Mouse (Mus musculus) brain, adult 2 months (tissue): Measurements from ENCODE around the gene Eif3c.

Experiments used
- DNase-seq: peaks from one replicate; pipeline ENCODE4 v3.0.0; 2011; ENCODE audit warnings: low read depth, low spot score

The Eif3c gene

DNA sequence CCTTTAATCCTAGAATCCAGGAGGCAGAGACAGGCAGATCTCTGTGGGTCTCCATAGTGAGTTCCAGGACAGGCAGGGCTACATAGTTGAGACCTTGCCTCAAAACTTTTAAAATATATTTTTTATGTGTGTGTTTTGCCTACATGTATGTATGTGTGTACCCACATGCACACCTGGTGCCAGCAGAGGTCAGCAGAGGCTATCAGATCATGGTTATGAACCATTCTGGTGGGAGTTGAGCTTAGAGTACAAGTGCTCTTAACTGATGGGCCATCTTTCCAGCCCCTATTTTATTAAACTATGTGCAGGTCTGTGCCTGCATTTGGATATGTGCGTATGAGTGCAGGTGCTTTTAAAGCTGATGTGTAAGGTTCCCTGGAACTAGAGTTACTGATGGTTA is 11.4 kb downstream of the Eif3c start:
- no peak for DNase-seq

DNA sequence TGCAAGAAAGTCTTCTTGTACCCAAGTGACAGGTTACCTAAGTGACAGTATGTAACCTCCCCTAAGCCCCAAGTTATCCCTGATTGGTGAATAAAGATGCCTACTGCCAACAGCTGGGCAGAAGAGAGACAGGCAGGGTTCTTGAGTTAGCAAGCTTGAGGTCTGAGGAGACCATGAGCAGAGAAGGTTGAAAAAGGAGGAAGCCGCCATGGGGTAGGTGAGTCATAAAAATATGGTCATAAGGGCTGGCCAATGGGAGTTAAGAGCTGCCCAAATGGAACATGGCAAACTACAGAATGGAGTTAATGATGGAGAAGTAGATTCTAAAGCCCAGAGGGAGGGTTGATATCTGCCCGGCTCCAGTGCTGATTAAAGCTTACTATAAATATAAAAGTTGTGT is 20.6 kb downstream of the Eif3c start:
- no peak for DNase-seq

DNA sequence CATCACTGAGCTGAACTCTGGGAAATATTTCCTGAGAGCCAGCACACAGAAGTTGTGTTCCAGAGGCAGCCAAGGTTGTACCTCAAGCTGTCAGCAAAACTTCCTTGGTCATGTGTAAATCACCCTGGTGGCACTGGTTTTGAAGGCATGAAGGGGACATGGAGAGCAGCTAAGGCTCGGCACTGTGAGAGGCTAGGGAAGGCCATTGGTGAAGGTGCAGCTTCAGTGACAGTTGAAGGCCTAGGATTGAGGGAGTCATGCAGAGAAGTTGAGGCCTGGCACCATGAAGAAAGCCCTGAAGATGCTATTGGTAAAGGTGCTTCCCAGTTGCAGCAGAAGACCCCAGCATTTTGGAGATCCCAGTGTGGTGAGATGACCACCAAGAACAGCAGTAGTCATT is 24.6 kb downstream of the Eif3c start:
- no peak for DNase-seq

DNA sequence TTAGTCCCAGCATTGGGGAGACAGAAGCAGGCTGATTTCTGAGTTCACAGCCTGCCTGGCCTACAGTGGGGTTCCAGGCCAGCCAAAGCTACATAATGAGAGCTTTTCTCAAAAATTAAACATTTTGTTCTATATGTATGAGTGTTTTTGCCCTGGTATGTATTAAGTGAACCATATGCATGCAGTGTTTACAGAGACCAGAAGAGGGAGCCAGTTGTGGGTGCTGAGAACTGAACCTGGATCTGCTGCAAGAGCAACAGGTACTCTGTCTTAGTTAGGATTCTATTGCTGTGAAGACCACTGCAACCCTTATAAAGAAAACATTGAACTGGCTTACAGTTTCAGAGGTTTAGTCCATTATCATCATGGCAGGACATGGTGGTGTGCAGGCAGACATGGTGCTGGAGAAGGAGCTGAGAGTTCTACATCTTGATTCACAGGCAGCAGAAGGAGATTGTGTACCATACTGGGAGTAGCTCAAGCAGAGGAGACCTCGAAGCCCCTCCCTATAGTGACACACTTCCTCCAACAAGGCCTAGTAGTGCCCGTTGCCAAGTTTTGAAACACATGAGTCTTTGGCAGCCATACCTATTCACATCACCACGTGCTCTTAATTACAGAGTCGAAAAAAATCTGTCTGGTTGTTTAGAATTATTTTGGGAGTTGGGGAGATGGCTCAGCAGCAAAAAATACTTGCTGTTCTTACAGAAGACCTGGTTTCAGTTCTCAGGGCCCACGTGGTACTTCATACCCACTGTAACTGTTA is 28.2 kb downstream of the Eif3c start:
- DNase-seq, result peak; percentile 46

DNA sequence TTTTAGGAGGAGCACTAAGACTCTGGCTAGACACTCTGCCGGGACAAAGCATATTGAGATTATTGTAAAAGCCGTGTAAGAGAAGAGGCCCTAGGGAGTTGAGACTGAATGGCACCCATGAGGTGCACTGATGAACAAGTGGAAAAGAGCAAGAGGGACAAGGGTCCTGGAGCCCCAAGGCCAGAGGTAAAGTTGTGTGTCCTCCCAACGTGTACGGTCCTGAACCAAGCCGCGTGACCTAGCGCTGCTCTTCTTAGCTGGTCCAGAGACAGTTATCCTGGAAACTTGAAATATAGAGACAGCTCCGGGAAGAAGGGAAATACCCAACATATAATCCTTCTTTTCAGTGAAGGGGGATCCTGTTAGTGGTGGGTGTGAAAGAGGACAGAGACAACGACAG is 29.7 kb downstream of the Eif3c start:
- no peak for DNase-seq

DNA sequence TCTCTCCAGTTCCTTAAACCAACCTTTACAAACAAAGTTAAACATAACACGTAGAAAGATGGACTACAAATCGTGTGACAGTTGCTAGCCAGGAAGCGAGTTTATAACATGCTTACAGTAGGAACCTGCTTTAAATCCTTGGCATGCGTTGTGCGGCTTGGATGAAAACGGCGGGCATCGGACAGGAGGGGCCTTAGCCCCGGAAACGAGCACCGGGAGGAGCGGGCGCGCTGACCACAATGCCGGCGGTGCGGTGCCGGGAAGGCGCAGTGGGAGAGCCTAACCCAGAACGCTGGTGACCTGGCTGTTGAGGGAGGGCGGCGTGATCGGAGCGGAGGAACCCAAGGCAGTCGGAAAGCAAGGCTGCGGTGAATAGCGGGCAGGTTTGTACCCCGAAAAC is 30.4 kb downstream of the Eif3c start:
- DNase-seq, result peak; percentile 7

DNA sequence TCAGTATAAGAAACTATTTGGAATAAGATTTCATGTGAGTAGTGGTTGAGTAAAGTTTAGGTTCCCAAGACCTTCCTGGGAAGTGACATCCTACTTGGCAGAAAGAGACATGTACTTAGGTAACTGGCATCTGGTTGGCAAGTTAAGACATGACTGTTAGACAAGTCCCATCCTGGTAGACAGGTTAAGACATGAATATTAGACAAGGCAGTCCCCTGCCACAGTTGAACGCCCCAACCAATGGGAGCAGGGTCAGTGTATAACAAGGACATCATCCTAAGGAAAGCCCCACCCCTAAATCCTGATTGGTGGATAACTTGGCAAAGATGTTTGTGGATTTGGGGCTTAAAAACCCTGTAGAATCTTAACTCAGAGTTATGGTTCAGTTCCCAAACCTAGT is 32.8 kb downstream of the Eif3c start:
- no peak for DNase-seq

DNA sequence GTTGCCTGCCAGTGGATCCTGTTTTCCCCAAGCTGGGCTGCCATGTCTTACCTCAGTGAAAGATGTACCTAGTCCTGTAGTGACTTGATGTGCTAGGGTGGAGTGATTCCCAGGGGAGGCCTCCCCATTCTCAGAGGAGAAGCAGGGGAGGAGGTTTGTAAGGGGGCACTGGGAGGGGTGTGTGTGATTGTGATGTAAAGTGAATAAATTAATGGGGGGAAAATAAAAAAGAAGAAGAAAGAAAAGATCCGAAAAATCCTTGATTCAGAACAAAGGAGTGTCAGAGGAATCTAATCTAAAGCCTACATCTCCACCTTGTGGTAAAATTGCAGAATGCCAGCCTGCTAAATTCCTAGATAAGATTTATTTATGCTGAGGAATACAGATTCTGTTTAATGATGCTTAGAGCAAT is 38.0 kb downstream of the Eif3c start:
- peak; percentile 81 for DNase-seq

DNA sequence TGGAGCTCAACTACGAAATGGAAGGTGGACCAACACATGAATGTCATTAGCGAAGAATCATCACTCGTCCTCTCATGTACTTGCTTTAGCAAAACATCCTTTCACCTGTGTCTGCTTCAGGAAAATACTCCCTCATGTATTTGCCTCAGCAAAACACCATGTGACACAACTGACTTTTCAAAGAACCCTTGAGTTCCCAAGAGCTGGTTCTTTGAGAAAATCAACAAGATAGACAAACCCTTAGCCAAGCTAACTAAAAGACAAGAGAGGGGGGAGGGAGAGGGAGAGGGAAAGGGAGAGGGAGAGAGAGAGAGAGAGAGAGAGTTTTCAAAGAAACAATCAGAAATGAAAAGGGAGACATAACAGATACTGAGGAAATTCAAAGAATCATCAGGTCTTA is 42.9 kb downstream of the Eif3c start:
- DNase-seq, result no peak

DNA sequence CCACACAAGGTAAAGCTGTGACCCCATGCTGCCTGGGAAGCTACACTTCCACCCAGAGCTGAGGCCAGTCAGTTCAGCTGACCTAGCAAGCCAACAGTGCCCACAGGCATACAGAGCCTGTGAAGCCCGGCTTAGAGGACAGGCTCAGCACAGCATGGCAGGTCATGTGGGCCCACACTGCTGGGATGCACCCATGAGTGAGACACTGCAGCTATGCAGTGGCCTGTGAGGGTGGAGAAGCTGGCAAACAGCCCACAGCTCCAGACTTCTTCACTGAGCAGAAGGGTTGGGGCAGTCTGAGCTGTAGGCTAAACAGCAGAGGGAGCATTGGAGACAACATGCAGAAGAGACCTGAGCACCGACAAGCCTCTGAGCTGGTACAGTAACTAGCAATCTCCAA is 46.7 kb downstream of the Eif3c start:
- peak; percentile 67 for DNase-seq

DNA sequence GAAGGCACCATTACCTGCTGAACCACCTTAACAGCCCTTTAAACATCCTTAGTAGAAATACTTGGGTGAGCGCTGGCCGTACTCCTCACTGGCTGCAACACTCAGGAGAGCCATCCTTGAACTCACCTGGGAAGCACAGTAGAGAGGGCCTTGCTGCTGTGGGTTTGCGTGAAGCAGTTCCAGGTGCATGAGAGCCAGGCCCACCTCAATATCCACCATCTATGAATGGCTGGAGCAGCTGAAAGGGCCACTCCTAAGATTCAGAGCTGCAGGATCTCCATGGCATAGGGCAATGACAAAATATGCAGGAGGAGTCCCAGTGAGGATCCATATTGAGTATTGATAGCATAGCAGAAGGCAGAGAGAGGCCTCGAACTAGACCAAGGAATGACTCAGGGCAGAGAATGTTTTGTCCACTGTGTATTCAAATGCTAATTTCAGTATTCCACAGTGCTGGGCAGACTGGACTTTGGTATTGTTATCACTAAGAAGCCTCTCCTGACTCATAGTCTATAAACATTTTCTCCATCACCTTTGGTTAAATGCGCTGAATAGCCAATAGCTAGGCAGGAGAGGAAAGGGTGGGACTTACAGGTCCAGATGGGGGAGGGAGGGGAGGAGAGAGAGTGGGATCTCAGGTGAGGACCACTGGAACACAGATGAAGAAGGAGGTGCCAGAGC is 47.8 kb downstream of the Eif3c start:
- DNase-seq, result no peak

DNA sequence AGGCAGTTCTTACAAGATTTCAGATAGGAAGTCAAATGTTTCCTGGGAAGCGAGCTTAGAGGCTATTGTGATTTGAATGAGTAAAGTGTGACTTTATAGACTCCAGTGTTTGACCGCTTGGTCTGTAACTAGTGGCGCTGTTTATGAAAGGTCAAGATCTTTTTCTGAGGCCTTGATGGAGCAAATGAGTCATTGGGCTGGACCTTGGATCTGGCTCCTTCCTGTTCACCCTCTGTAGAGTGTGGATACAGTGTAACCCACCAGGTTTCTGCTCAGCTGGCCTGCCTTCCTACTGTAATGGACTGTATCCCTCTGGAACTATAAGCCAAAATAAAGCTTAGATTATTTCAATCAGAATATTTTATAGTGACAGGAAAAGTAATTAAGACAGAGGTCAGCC is 54.9 kb downstream of the Eif3c start:
- DNase-seq, result no peak

DNA sequence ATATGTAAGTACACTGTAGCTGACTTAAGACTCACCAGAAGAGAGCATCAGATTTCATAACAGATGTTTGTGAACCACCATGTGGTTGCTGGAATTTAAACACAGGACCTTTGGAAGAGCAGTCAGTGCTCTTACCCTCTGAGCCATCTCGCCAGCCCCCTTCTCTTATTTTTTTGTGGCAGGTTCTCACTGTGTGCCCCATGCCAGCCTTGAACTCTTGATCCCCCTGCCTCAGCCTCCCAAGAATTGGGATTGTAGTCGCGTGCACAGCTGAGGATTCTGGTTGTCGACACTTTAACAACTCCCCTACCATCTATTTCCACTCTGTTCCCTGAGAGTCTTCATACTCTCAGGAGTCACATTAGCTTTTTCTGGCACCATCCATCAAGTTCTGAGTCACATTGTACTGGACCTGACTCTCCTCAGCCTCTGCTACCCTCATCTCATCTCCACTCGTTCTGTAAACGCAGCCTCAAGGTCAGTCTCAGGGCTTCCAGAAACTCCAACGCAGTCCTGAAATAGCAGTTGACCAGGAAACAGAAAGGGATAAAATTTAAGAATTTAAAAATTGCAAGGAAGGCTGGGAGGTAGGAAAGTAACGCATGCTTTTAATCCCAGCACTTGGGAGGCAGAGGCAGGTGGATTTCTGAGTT is 59.0 kb downstream of the Eif3c start:
- DNase-seq, result no peak

DNA sequence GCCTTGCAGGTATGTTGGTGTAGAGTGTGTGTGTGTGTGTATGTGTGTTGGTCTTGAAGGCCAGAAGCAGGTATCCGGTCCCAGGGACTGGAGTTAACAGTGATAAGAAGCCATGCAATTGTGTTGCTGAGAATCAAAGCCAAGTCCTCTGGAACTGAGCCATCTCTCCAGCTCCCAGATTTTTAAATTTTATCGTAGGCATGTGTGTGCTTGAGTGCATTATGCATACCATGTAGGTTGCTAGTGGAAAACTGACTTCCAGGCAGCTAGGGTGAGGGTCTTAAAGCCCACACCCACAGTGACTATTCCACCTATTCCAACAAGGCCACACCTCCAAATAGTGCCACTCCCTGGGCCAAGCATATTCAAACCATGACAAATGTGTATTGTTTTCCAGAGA is 61.3 kb downstream of the Eif3c start:
- DNase-seq, result no peak

DNA sequence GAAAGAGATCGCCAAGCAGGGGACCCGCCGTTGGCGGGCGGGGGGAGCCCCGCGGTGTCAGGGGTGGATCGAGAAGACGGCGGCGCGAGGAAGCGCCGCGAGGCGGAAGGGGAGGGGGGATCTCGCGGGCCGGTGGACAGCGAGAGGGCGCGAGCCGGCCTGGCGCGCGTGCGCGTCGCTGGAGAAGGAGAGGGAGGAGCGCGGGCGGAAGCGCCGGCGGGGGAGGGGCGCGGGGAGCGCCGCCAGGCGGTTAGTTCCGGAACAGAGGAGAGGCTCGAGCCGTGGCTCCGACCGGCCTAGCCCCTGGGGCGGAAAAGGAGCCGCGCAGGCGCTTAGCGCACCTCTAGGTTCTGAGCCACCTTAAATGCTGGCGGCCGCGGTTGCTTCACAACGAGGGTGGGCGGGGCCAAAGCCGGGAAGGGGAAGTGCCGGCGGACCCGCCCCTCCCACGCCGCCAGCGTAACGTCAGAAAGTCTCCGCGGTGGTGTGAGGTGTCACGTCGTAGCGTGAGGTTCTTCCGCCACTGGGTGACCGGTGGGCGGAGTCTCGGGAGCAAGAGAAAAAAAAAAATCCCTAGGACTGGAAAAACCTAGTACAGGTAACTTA is 62.8 kb downstream of the Eif3c start, which contains the start of gene Atxn2l:
Gene Atxn2l (minus strand): TSS at position 165 of the 606 bp plus-strand sequence.
- DNase-seq, result peak; percentile 100

DNA sequence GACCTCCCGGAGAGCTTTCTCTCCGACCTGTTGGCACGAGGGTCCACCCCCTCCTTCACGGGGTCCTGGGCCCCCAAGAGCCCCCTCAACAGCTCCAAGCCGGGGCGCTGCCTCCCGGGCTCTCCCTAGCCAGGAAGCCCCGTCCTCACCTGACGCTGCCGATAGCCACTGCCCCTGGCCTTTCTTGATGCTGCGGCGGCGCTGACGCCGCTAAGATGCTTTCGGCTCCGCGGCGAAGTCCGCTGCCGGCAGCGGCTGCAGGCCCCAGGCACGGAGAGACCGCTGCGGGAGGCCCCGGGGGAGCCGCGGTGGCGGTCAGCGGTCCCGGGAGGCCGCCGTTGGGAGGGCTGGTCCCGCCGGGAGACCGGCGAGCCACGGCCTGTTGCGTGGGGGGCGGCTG is 63.5 kb downstream of the Eif3c start:
- DNase-seq, result no peak

DNA sequence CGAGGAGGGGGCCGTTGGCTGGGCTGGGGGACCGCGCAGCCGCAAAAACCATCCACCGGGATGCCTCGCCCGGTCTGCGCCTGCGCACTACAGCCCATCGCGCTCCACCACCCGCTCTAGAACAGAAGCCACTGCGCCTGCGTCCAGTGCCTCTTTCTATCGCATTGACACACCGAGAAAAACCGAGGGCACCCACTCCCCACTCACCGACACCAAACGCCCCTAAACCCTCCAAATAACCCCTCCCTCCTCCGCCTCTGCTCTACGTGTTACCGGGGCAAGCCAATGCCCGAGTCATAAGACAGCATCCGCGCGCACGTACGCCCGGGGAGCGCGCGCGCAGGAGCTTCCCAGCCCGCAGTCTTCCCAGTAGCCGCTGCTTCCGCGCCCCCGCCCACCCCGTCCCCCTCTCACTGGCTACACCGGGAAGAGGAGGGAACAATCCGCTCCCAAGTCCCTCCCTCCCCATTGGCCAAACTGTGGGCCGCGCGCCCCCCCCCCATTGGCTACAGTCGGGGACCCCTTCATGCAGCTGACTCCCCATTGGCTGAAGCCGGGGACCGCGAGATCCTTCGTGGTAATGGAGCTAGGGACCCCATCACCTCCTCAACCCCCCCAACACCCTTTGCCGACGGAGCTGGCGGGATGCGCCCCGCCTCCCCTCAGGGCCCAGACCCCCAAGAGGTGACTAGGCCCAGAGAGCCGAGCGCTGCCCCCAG is 64.0 kb downstream of the Eif3c start:
- peak; percentile 98 for DNase-seq

DNA sequence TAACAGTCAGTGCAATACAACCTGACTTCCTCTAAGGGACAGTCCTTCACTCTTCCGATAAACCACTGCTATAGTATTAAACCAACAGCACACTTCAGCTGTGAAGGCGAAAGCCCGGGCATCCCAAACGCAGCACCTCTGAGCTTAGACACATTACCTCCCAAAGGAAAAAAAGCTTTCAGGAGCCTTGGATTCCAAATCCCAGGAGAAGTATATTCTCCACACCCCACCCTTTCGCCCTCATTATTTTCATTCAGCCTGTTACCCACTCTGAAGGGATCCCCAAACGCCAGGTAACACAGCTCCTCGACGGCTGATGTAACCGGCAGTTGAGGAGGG is 64.6 kb downstream of the Eif3c start:
- no peak for DNase-seq

DNA sequence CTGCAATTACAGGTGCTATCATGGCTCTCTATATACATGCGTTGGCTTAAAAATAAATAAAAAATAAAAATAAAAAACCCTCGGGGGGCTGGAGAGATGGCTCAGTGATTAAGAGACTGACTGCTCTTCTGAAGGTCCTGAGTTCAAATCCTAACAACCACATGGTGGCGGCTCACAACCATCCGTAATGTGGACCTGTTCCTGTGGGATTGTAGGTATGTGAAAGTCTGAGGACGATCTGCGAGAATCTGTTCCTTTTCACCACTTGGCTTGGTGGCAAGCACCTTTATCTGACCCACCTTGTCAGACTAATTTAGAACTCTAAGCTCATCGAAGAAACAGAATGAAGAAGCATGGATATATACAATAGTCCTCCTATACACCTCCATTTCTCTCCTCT is 66.8 kb downstream of the Eif3c start:
- DNase-seq, result no peak

DNA sequence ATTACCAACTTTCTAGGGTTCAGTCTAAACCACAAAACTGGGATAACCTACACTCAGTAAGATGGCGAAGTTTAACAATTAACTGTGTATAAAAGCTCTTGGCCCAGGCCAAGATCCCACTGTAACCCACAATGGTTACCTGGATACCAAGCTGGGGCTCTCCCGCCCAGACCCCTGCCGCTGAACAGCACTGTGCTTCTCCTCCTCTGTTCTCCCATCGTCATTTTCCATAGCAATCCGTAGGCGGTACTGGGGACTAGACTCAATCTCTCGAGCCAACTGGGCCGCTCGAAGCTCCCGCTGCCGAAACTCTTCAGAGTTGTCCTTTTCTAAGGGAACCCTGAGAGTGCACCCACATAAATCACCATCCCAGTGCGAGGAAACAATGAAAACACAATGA is 68.2 kb downstream of the Eif3c start:
- no peak for DNase-seq

DNA sequence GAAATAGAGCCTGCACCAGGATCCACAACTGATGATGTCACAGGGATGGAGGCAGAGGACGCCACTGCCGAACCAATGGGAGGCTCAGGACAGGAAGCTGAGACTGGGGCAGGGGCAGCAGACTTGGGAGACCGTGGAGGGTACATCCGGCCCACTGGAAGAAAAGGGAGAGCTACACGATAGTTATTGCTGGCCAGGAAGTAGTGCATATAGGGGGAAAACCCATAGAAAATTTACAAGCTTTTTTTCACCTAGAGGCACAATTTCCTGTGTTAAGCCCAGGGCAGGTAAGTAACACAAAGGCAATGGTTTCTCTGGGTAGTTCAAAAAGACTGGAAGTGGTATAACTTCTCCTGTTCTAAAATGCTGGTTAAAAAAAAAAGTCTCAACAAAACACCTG is 69.7 kb downstream of the Eif3c start:
- no peak for DNase-seq
